18 mouse cellular contexts compared by ENCODE assay signal in the genomic region with DNA sequence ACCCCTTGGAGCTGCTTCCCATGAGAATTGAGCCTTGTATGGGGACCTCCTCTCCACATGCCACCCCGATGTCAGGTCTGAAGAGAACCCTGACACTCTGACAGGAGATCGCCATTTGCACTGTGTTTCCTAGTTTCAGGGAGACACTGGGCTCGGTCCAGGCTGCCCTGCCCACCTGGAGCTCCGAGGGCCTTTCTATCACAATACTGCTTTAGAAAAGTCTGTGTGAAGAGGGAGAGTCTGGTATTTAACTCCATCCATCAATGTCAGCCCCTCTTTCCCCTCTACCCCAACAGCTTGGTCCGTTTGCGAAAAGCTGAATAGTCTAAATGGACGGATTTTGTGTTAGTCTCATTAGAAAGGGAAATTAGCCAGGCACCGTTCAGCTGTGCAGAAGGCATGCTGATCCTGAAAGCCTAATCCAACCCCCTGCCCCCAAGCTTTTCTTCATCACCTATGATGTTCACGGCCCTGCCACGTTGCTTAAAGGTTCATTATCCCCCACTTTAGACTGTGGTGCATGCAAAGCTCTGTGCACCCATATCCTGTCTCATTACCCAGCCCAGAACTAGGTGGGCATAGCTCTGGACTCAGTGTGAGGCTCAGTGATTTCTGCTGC.
DNase-seq lines count a peak whose midpoint lies in the region; ATAC-seq and TF ChIP-seq lines count a peak whose summit lies in the region.
"Had no signal": no experiment of that assay in that cellular context is flagged by ENCODE, and none has a peak within 500 bp of the region (broad histone marks: within the 10 kb centered on the region; RNA-seq: fewer than 3 reads in every experiment).

No protein-coding gene starts in this region.

- intact Hi-C loops in gastrocnemius, adult 2 months (cut with DNase I) = no loop called here

- H3K4me2 ChIP-seq in hindbrain, embryonic 12.5 days (replicated peaks) = peak overlapping the region; percentile 34
- peak overlapping the region; percentile 33 for H3K4me2 ChIP-seq in midbrain, embryonic 14.5 days (ENCODE audit: low read length)
- H3K4me2 ChIP-seq: heart, embryonic 13.5 days; limb, embryonic 15.5 days; lung, embryonic 14.5 days had no signal

- H3K36me3 ChIP-seq in megakaryocyte, embryonic 14.5 days (replicated peaks; ENCODE audit: low read length) = no peaks in the 10 kb centered on the region
- no peaks in the 10 kb centered on the region for H3K36me3 ChIP-seq in hindbrain, embryonic 12.5 days
- no peaks in the 10 kb centered on the region for H3K36me3 ChIP-seq in midbrain, embryonic 14.5 days (ENCODE audit: control insufficient read depth, insufficient read depth, low read length)
- H3K36me3 ChIP-seq: heart, embryonic 13.5 days; limb, embryonic 15.5 days had no signal

- peak; percentile 79 for DNase-seq in midbrain, embryonic 14.5 days
- no peak for DNase-seq in kidney, adult 11 months
- no peak for DNase-seq in gastrocnemius, adult 2 months
- no peak for DNase-seq in left cerebral cortex, adult 9 months (ENCODE audit: low spot score in 2 of 2)
- no peak for DNase-seq in spleen, postnatal 4 days (ENCODE audit: low spot score in 2 of 2)
- DNase-seq: adrenal gland, postnatal 10 days; cerebellum, postnatal 36 days; gastrocnemius, postnatal 10 days; kidney, postnatal 10 days; layer of hippocampus, postnatal 36 days; lung, embryonic 14.5 days; spleen, adult 18-20 months had no signal

- no peaks in the 10 kb centered on the region for H3K4me1 ChIP-seq in megakaryocyte, embryonic 14.5 days
- H3K4me1 ChIP-seq in hindbrain, embryonic 12.5 days = peaks cover 35% of the 10 kb centered on the region
- H3K4me1 ChIP-seq in midbrain, embryonic 14.5 days (ENCODE audit: control insufficient read depth, insufficient read depth, low read length) = peaks cover 36% of the 10 kb centered on the region
- H3K4me1 ChIP-seq: heart, embryonic 13.5 days; limb, embryonic 15.5 days had no signal

- ATAC-seq in megakaryocyte, adult 5-6 weeks (ENCODE audit: poor library complexity, severe bottlenecking) = no peak
- ATAC-seq in hindbrain, embryonic 12.5 days (ENCODE audit: low FRiP score) = peak; percentile 93
- ATAC-seq in midbrain, embryonic 14.5 days (ENCODE audit: low FRiP score, low TSS enrichment) = peak; percentile 85

- H3K9ac ChIP-seq in hindbrain, embryonic 12.5 days = no peak overlapping the region
- no peak overlapping the region for H3K9ac ChIP-seq in midbrain, embryonic 14.5 days (replicated peaks; ENCODE audit: low read length)
- H3K9ac ChIP-seq: heart, embryonic 13.5 days; limb, embryonic 15.5 days; lung, embryonic 14.5 days had no signal

- H3K27me3 ChIP-seq in megakaryocyte, embryonic 14.5 days (replicated peaks) = no peaks in the 10 kb centered on the region
- H3K27me3 ChIP-seq in hindbrain, embryonic 12.5 days = no peaks in the 10 kb centered on the region
- no peaks in the 10 kb centered on the region for H3K27me3 ChIP-seq in midbrain, embryonic 14.5 days (ENCODE audit: control insufficient read depth, insufficient read depth, low read length)
- H3K27me3 ChIP-seq: heart, embryonic 13.5 days; limb, embryonic 15.5 days had no signal

- 11% methylated on average over 10 of the region's 10 CpGs for WGBS in hindbrain, embryonic 12.5 days
- 9% methylated on average over 10 of the region's 10 CpGs for WGBS in midbrain, embryonic 14.5 days

- peaks cover 6% of the 10 kb centered on the region; the same call in 1 of the 2 replicates for H3K9me3 ChIP-seq in megakaryocyte, embryonic 14.5 days
- H3K9me3 ChIP-seq in hindbrain, embryonic 12.5 days (replicated peaks) = no peaks in the 10 kb centered on the region
- no peaks in the 10 kb centered on the region for H3K9me3 ChIP-seq in midbrain, embryonic 14.5 days (ENCODE audit: control insufficient read depth, low read length)
- H3K9me3 ChIP-seq: heart, embryonic 13.5 days; limb, embryonic 15.5 days had no signal

- no peak for TF ChIP-seq CTCF in gastrocnemius, adult 2 months (IDR thresholded peaks at IDR 0.05)

- peak overlapping the region; percentile 6 for H3K4me3 ChIP-seq in megakaryocyte, embryonic 14.5 days (replicated peaks)
- H3K4me3 ChIP-seq in hindbrain, embryonic 12.5 days = no peak overlapping the region
- no peak overlapping the region for H3K4me3 ChIP-seq in midbrain, embryonic 14.5 days (replicated peaks; ENCODE audit: low read depth, low read length)
- H3K4me3 ChIP-seq in gastrocnemius, adult 2 months = no peak overlapping the region
- H3K4me3 ChIP-seq: erythroblast, embryonic 14.5 days; heart, embryonic 13.5 days; limb, embryonic 15.5 days had no signal

- H3K27ac ChIP-seq in hindbrain, embryonic 12.5 days = peak overlapping the region; percentile 85
- peak overlapping the region; percentile 83 for H3K27ac ChIP-seq in midbrain, embryonic 14.5 days (replicated peaks; ENCODE audit: low read depth, low read length)
- no peak overlapping the region for H3K27ac ChIP-seq in gastrocnemius, adult 2 months
- H3K27ac ChIP-seq: heart, embryonic 13.5 days; limb, embryonic 15.5 days had no signal
